ENCODE assay signal across 7 mouse cellular contexts in the genomic region with DNA sequence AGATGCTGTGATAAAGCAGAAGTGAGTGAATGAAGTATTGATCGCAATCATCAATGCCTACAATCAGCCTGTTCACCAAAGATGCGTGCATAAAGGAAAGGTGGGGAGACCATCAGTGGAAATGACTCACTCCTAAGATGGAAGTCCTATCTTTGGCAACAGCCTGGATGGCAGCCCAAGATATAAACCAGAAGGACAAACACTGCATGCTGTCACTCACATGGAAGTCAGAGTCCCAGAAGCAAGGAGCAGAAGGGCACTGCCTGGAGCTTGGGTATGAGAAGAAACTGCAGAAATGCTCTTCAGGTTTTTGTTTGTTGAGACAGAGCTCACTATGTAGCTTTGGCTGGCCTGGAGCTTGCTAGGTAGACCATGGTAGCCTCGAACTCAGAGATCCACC.
"Had no signal": no experiment of that assay in that cellular context is flagged by ENCODE, and none has a peak within 500 bp of the region (broad histone marks: within the 10 kb centered on the region; RNA-seq: fewer than 3 reads in every experiment).

No protein-coding gene starts in this region.

- DNase-seq: liver, embryonic 13.5 days; liver, postnatal 0 days; lung, embryonic 14.5 days; right cerebral cortex, postnatal 14 days; thymus, adult 2 months; thymus, postnatal 25 days; thymus, postnatal 4 days had no signal
